Mouse (Mus musculus): ENCODE results near the gene Theg.

Gene Theg

GRCm38 (mm10) chr10:79587061-79587751, at the start of gene Theg:
Theg (minus strand) TSS chr10:79587331.
- DNase-seq (ENCODE audit: low read depth, low spot score) = no peak

DNA sequence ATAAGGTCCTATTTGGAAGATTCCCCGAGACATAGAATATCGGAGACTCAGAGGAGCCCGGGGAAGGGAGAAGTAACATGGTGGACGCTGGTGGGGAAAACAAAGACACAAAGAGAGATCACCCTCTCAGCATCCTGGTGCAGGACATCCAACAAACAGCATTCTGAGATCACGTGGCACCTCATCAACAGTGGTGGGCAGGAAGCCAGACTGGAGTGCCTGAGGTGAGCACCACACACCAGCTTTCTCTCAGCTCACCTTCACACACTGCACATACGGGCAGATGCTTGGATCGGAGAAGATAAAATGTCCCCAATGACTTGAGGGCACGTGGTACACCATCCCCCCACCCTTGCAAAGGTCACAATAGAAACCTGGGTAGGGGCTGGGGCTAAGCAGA, 49.2 kb upstream of the Theg start:
- no peak for DNase-seq (ENCODE audit: low read depth, low spot score)

GRCm38 (mm10) chr10:79633006-79633777, 46.1 kb upstream of the Theg start:
- peak; percentile 51 for DNase-seq (ENCODE audit: low read depth, low spot score)

- no peak for DNase-seq (ENCODE audit: low read depth, low spot score)
Measured at GRCm38 (mm10) chr10:79631432-79631831, 44.3 kb upstream of the Theg start.

- no peak for DNase-seq (ENCODE audit: low read depth, low spot score)
Measured at GRCm38 (mm10) chr10:79628377-79628776, 41.2 kb upstream of the Theg start.

- no peak for DNase-seq (ENCODE audit: low read depth, low spot score)
Measured at GRCm38 (mm10) chr10:79626156-79626555, 39.0 kb upstream of the Theg start.

DNA sequence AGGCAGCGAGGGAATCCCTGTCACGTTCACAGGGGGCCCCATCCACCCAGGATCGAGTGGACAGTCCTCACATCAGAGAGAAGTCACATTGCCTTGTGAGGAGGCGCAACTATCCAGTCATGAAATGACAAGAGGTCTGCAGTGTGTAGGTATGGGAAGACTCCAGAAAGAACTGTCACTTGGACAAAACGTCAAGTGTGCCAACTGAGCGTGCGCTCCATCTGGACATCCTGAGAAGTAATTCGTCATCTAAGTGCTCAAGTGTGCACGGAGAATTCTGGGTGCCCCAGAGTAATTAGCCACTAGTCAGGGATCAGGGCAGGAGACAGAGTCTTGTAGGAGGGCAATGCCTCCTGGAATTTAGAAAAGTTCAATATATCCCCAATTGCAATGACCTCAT, 38.3 kb upstream of the Theg start:
- no peak for DNase-seq (ENCODE audit: low read depth, low spot score)

GRCm38 (mm10) chr10:79623950-79624349, 36.8 kb upstream of the Theg start:
- no peak for DNase-seq (ENCODE audit: low read depth, low spot score)

- no peak for DNase-seq (ENCODE audit: low read depth, low spot score)
Measured at GRCm38 (mm10) chr10:79616376-79616775, 29.2 kb upstream of the Theg start.

- DNase-seq (ENCODE audit: low read depth, low spot score) = no peak
Measured at GRCm38 (mm10) chr10:79615860-79616259, 28.7 kb upstream of the Theg start.

- no peak for DNase-seq (ENCODE audit: low read depth, low spot score)
Measured at GRCm38 (mm10) chr10:79614305-79614643, 27.1 kb upstream of the Theg start.

- DNase-seq (ENCODE audit: low read depth, low spot score) = peak; percentile 62
Measured at GRCm38 (mm10) chr10:79613578-79614304, 26.6 kb upstream of the Theg start, which contains the start of gene C2cd4c. C2cd4c (minus strand) TSS chr10:79614025.

DNA sequence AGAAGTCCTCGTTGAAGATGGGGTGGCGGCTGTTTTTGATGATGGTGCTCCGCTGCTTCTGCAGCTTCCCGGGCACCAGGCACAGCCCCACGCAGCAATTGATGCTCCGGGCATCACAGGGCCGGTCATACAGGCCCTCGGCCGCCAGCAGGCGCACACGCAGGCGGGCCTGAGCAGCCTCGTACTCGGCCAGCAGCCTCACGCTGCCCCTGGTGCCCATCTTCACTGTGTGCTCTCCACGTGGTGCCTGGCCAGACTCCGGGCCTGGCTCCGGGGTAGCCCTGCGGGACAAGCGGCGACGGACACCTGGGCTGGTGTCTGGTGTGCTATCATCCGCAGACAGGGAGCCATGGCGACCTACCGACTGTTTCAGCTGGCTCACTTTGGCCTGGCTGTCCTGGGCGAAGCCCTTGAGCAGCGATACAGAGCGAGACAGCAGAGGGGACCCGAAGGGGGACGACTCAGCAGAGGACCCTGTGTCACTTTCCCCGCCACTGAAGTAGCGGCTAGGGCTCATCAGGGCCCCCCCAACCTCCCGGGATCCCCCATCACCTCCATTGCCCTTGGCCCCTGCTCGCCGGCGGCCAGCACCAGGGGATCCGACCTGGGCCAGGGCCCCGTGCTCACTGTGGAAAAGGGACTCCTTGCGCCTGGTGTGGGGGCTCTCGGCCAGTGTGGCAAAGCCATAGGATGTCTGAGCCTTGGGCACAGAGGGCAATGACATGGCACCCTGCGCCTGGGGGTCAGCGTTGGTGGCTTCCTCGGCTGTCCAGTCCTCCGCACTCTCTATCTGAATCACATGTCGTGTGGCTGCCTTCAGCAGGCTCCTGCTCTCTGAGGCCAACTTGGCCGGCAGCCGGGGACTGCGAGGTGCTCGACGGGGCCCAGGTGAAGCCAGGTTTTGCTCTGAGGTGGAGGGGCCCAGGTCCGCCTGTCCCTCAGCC, 25.3 kb upstream of the Theg start:
- no peak for DNase-seq (ENCODE audit: low read depth, low spot score)

DNA sequence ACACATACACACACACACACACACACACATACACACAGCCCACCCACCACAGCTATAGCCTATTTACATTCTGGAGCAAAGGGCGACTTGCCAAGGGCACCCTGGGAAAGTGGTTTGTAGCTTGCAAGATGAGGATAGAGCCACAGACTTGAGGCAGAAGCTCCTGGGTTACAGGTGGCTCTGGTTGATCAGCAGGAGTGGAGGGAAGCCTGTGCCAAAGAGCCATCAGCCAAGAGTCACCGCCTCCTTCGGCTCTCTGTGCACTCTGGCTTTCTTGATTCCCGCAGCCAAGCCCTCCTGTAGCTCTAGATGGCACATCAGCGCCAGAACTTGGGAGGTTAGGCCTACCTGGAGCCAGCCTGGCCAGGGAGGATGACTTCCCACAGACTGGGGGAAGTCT, 24.2 kb upstream of the Theg start:
- no peak for DNase-seq (ENCODE audit: low read depth, low spot score)

- DNase-seq (ENCODE audit: low read depth, low spot score) = no peak
Measured at GRCm38 (mm10) chr10:79609276-79609675, 22.1 kb upstream of the Theg start.

DNA sequence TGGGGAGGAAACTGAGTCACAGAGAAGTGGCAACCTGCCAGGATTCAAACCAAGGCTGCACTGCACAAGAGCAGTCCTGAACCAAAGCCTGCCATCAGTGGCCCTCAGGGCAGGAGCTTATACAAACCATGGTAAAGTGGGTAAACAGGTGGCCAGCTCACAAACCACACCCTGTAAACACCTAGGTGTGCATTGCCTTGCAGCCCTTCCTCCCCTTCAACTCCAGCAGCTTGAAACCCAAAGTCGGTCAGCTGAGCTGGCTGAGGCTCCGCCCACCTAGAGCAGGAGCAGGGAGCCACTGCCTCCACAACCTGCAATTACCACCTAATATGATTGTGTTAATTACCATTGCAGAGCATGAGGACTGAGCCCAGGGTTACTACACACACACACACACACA, 20.8 kb upstream of the Theg start:
- DNase-seq (ENCODE audit: low read depth, low spot score) = no peak

GRCm38 (mm10) chr10:79606537-79606936, 19.4 kb upstream of the Theg start:
- DNase-seq (ENCODE audit: low read depth, low spot score) = no peak

GRCm38 (mm10) chr10:79597936-79598230, 10.8 kb upstream of the Theg start:
- DNase-seq (ENCODE audit: low read depth, low spot score) = no peak

GRCm38 (mm10) chr10:79597051-79597935, 10.2 kb upstream of the Theg start:
- DNase-seq (ENCODE audit: low read depth, low spot score) = peak; percentile 87

DNA sequence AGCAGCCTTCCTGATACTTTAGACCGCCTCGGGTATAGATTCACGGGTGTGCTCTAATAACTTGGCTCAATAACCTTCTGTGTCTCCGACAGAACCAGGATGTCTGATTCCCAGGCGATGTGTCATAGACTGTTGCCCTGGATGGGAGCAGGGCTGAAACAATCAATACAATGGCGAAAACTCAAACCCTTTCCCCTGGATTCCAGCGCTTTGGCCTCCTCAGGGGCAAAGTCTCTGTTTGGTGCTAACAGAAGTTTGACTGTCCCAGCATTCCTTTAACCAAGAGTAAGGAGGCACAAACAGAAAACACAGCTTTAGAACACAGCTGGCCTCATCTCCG, 8.4 kb upstream of the Theg start:
- DNase-seq (ENCODE audit: low read depth, low spot score) = no peak
